Mouse (Mus musculus): ENCODE measurements around the gene Per3. TPM values are rescaled to one million over a fixed set of nuclear protein-coding genes. Genes with fewer than 3 reads are reported as not detected.

The Per3 gene
- polyA plus RNA-seq, 1 experiment from 2014 or later = 3.6 TPM

Other genes with a start within 250 kb of the Per3 start
- 56.1 and 60.3 TPM in 2 replicates for gene Errfi1, start 190.7 kb downstream of the Per3 start, polyA plus RNA-seq (2016; fragmentation: Nextera tagmentation; extraction: Ambion mirVana)
- gene Park7, start 130.2 kb downstream of the Per3 start, polyA plus RNA-seq (2016; fragmentation: Nextera tagmentation; extraction: Ambion mirVana) = 371 and 380 TPM in 2 replicates
- gene Tnfrsf9, start 130.1 kb downstream of the Per3 start, polyA plus RNA-seq (2016; fragmentation: Nextera tagmentation; extraction: Ambion mirVana) = 0.29 and 0.83 TPM in 2 replicates
- 0.97 and 1.5 TPM in 2 replicates for gene Uts2, start 47.6 kb downstream of the Per3 start, polyA plus RNA-seq (2016; fragmentation: Nextera tagmentation; extraction: Ambion mirVana)
- gene Vamp3, start 13.3 kb upstream of the Per3 start, polyA plus RNA-seq (2016; fragmentation: Nextera tagmentation; extraction: Ambion mirVana) = 65.4 and 70.7 TPM in 2 replicates
- 0.38 TPM in 1 of 2 replicates, not detected in the other for gene Gm13090, start 44.9 kb upstream of the Per3 start, polyA plus RNA-seq (2016; fragmentation: Nextera tagmentation; extraction: Ambion mirVana)

Measured in neural tube, embryonic 12.5 days (tissue).